Mouse (Mus musculus) lung, embryonic 16.5 days (tissue): ENCODE results near the gene Psmg4. TPM values are rescaled to one million over a fixed set of nuclear protein-coding genes. Genes with fewer than 3 reads are reported as not detected.

Source experiments
- ATAC-seq: fragments of 200-750 bp; cut with Nextera tagmentation; 2 replicates; pipeline ENCODE4 v1.8.0; 2017; ENCODE audit warnings: low read depth, mild to moderate bottlenecking, moderate library complexity
- H3K27ac ChIP-seq: fragments of 300-500 bp; sonication (generic); 2 replicates; pipeline ENCODE4 v1.5.1; 2014; ENCODE audit warnings: mild to moderate bottlenecking, control low read depth, low read length
- H3K27me3 ChIP-seq: fragments of 300-500 bp; sonication (generic); 2 replicates; pipeline ENCODE4 v1.6.1; 2014; ENCODE audit warnings: low read depth, low read length, mixed read lengths; ENCODE audit not compliant: control insufficient read depth, insufficient read depth
- H3K36me3 ChIP-seq: fragments of 300-500 bp; sonication (generic); 2 replicates; pipeline ENCODE4 v1.6.1; 2014; ENCODE audit warnings: low read length; ENCODE audit not compliant: control insufficient read depth, insufficient read depth
- H3K4me1 ChIP-seq: fragments of 300-500 bp; sonication (generic); replicated peaks from 2 replicates; pipeline ENCODE4 v1.6.1; 2014; ENCODE audit warnings: low read length, mixed read lengths; ENCODE audit not compliant: control insufficient read depth, insufficient read depth
- H3K4me2 ChIP-seq: fragments of 300-500 bp; sonication (generic); 2 replicates; pipeline ENCODE4 v1.6.1; 2014; ENCODE audit warnings: low read depth, low read length, control low read depth
- H3K4me3 ChIP-seq: fragments of 300-500 bp; sonication (generic); 2 replicates; pipeline ENCODE4 v1.5.1; 2014; ENCODE audit warnings: mild to moderate bottlenecking, low read length, control low read depth
- H3K9ac ChIP-seq: fragments of 300-500 bp; sonication (generic); 2 replicates; pipeline ENCODE4 v1.6.1; 2014; ENCODE audit warnings: low read length, control low read depth
- H3K9me3 ChIP-seq: fragments of 300-500 bp; sonication (generic); 2 replicates; pipeline ENCODE4 v1.6.1; 2016; ENCODE audit warnings: low read length; ENCODE audit not compliant: control insufficient read depth
- WGBS: fragments of 180-500 bp; shearing (Covaris S2); extraction: QIAGEN DNeasy Blood & Tissue Kit; methylation state at CpG from one replicate; pipeline ENCODE4 v1.1.7; 2014; 5-methylcytosine and 5-hydroxymethylcytosine counted together
- polyA plus RNA-seq: library from polyadenylated mRNA; unstranded; fragments of >200 nt; fragmentation: Nextera tagmentation; extraction: Ambion mirVana; gene quantifications from 2 replicates; pipeline ENCODE4 v1.2.1, GENCODE M21; 2015

Psmg4 gene
- polyA plus RNA-seq, 1 experiment from 2014 or later, result 67.3 TPM

DNA sequence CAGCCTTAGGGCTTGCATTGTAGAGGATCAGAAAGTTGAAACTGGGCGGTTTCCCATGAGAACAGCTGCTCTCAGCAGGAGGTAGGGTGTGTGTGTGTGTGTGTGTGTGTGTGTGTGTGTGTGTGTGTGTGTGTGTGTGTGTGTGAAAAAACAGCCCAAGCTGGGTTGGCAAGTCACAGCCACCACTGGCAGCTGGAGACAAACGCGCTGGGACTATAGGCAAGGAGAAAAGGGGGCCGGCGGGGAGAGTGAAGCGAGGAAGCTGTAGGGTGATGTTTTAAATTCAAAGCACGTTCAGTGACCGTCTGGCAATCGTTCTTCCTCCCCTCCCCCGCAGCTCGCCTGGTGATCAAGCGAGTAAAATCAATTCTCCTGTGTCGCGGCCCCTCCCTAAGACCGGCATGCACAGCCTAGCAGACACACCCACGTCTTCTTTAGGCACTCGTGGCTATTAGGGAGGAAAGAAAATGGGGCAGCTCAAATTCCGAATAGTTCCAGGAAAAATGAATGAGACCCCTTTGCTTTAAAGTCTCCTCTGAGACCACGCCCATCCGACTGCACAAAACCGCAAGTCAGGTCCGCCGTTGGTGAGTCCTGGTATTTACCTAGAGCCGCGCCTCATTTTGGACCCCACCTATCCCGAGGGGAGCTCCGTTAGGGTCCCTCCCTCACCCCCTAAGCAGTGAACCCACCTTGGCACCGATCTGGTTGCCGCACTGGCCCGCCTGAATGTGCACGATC lies 33.1 kb upstream of the Psmg4 start:
- Histone ChIP-seq H3K9me3 (no peaks in the 10 kb centered on the region), H3K27me3 (peaks cover 20% of the 10 kb centered on the region), H3K36me3 (no peaks in the 10 kb centered on the region), H3K9ac (peak overlapping the region; percentile 71), H3K27ac (peak overlapping the region; percentile 49; the same call in 1 of the 2 replicates), H3K4me1 (peaks cover 30% of the 10 kb centered on the region), H3K4me2 (peak overlapping the region; percentile 92), H3K4me3 (peak overlapping the region; percentile 71)
- WGBS, result under 1% methylated on average over 31 of the region's 31 CpGs
- ATAC-seq, result peak; percentile 21; the same call in 1 of the 2 replicates

DNA sequence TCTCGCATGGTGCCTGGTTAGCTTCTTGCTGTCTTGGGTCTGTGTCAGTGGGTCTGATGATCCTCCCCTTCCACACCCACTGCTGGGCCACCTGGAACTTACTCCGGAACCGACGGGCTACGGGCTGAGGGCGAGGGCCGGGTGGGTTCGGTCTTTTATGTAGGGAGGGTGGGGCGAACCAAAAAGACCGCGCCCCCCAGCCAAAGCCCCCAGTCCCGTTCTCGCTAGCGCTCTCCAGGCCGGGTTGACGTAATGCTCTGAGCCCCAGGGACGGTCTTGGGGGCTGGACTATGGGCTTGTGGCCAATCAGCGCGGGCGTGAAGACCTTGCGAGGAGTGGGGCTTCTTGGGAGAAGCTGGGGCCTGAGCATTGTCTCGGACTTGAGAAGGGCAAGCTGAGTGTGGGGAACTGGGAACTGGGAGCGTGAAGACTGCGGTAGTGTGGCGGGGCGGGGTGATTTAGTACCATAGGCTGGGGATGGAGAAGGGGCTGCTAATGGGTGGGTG lies 32.5 kb upstream of the Psmg4 start, which contains the start of gene Tubb2b:
Gene Tubb2b (minus strand): TSS at position 241 of the 506 bp plus-strand sequence.
- Histone ChIP-seq H3K9ac (peak within 1 kb of the TSS; percentile 71), H3K36me3 (no peaks in the 10 kb centered on the region), H3K27me3 (peaks cover 20% of the 10 kb centered on the region), H3K27ac (peak within 1 kb of the TSS; percentile 49; the same call in 1 of the 2 replicates), H3K9me3 (no peaks in the 10 kb centered on the region), H3K4me2 (peak within 1 kb of the TSS; percentile 92), H3K4me3 (peak within 1 kb of the TSS; percentile 71), H3K4me1 (peaks cover 30% of the 10 kb centered on the region)
- under 1% methylated on average over 26 of the region's 26 CpGs for WGBS
- ATAC-seq, result peak; percentile 94

DNA sequence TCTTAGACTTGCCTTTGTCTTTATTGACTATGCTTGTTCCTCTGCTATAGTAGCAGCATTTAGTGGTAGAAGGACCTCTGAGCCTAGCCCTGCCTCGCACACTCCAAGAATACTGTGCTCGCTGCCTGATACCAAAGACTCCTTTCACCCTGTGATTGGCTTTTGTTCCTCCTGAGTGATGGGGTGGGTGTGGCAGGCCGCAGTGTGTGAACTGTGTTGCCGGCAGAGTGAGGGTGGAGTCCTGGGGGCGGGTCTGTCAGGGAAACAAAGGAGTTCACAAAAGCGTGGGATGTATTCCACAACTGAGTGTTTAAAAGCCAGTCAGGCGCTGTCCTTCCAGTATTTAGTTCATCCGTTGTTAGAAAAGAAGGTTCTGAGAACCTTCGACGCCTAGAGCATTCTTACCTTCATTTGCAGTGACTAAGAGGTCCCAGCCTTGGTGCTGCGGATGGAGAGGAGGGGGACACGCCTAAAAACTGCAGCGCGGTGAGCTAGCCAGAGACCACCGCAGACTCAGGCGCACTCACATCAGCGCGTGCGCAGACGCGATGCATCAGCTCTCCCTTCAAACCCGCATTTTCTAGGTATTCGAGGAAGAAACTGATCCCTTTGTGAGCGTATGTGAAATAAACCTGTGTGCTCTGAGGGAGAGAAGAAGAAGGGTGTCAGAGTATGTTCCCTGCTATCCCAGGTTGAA lies 31.6 kb upstream of the Psmg4 start:
- Histone ChIP-seq H3K4me1 (peaks cover 27% of the 10 kb centered on the region), H3K27me3 (peaks cover 20% of the 10 kb centered on the region), H3K27ac (peak overlapping the region; percentile 12; the same call in 1 of the 2 replicates), H3K4me2 (peak overlapping the region; percentile 92), H3K9me3 (no peaks in the 10 kb centered on the region), H3K36me3 (no peaks in the 10 kb centered on the region), H3K4me3 (peak overlapping the region; percentile 71), H3K9ac (peak overlapping the region; percentile 42)
- peak; percentile 58 for ATAC-seq
- under 1% methylated on average over 24 of the region's 24 CpGs for WGBS

DNA sequence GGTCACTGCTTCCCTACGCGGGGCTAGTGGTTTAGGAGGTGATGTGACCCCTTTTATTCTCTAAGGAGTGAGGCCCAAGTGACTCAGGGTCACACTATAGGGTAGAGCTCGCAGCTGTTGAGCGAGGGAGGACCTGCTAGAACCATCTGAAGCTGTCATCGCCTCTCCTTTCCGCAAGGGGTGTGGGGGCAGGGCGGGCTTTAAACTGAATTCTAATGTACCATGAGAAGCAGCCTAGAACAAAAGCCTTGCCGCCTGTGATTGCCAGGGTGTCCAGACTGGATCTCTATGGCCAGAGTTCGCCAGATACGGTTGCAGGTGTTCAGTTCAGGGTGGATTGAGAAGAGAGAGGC lies 31.1 kb upstream of the Psmg4 start:
- H3K4me1 ChIP-seq, result peaks cover 27% of the 10 kb centered on the region
- peak overlapping the region; percentile 92 for H3K4me2 ChIP-seq
- H3K36me3 ChIP-seq, result no peaks in the 10 kb centered on the region
- peak overlapping the region; percentile 12; the same call in 1 of the 2 replicates for H3K27ac ChIP-seq
- H3K4me3 ChIP-seq, result peak overlapping the region; percentile 71
- ATAC-seq, result no peak
- 6% methylated on average over 10 of the region's 10 CpGs for WGBS
- peak overlapping the region; percentile 42 for H3K9ac ChIP-seq
- no peaks in the 10 kb centered on the region for H3K9me3 ChIP-seq
- H3K27me3 ChIP-seq, result peaks cover 20% of the 10 kb centered on the region

DNA sequence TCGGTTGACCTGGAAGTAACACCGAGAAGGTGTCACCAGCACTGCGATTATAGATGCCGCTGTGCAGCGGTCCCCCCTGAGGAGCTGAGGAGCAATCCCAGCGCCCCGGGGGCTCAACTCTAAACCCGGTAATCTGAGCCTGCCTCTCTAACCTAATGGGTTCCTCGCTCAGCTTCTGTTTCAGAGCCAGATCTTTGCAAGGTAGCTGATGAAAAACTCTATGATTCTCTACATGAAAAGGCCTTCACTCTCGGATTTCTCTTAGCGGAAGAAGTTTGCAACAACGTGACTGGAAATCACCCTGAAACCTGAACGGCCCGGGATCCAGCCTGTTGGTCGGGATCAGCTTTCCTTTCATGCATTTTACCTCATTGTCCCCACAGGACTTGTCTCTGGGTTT lies 30.5 kb upstream of the Psmg4 start:
- no peak for ATAC-seq
- Histone ChIP-seq H3K4me1 (peaks cover 27% of the 10 kb centered on the region), H3K9me3 (no peaks in the 10 kb centered on the region), H3K36me3 (no peaks in the 10 kb centered on the region), H3K4me2 (peak overlapping the region; percentile 92), H3K27me3 (peaks cover 20% of the 10 kb centered on the region), H3K9ac (no peak overlapping the region), H3K27ac (no peak overlapping the region), H3K4me3 (peak overlapping the region; percentile 7; the same call in 1 of the 2 replicates)
- 6% methylated on average over 15 of the region's 15 CpGs for WGBS

DNA sequence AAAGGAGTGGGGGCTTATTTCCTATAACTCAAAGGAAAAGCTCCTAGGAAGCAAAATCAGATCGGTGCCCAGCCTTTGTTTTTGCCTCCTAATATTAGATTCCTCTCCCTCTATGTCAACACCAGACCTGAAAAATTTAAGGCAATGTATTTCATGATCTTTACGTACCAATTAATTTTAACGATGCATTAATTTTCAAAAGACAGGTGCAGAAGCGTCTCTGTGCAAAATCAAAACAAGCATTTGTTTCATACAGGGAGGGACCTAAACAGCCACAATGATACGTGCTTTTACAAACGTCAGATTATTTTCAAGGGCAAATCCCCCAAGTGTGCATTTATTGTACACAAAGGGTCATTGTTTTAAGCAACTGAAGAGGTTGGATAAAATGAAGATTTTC lies 29.9 kb upstream of the Psmg4 start:
- H3K4me1 ChIP-seq, result peaks cover 27% of the 10 kb centered on the region
- no peak overlapping the region for H3K4me2 ChIP-seq
- ATAC-seq, result no peak
- H3K9ac ChIP-seq, result no peak overlapping the region
- peaks cover 20% of the 10 kb centered on the region for H3K27me3 ChIP-seq
- no peak overlapping the region for H3K27ac ChIP-seq
- 33% methylated on average over 6 of the region's 6 CpGs for WGBS
- H3K9me3 ChIP-seq, result no peaks in the 10 kb centered on the region
- no peaks in the 10 kb centered on the region for H3K36me3 ChIP-seq
- H3K4me3 ChIP-seq, result no peak overlapping the region

DNA sequence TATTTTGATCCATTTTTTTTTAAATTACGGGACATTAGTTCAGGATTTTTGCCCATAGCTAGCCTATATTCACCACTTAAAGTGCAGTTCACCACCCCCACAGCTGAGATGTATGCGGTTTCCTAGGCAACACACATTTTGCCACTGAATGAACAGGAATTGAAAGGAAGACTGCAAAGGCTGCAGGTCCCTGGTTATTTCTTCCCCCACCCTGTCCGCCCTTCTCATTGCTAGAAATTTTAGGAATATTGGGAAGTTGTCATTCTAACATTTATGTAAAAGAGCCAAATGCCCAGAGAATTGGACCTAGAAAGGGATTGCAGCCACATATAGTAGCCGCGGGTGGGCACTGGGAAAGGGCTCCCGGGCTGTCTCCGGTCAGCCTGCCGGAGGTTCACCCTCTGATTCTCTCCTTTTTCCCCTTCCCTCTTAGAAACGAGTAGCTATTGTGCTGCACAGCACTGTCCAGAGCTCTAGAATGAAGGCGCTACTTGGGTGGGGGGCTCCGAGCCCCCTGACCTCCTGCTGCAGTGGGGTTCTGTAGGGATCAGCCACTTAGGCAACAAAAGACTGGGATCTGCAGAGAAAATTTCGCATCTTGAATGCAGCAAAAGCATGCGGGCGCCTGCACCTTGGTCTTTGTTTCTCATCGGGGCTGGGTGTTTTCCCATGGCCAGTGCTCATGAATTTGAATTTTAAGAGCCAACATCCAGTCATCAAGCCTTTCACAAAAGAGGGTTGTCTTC lies 29.3 kb upstream of the Psmg4 start:
- H3K9ac ChIP-seq, result peak overlapping the region; percentile 24; the same call in 1 of the 2 replicates
- H3K4me1 ChIP-seq, result peaks cover 27% of the 10 kb centered on the region
- 13% methylated on average over 15 of the region's 15 CpGs for WGBS
- H3K27ac ChIP-seq, result no peak overlapping the region
- no peak for ATAC-seq
- no peaks in the 10 kb centered on the region for H3K9me3 ChIP-seq
- H3K4me3 ChIP-seq, result peak overlapping the region; percentile 29
- no peaks in the 10 kb centered on the region for H3K36me3 ChIP-seq
- H3K4me2 ChIP-seq, result peak overlapping the region; percentile 47
- H3K27me3 ChIP-seq, result peaks cover 20% of the 10 kb centered on the region

DNA sequence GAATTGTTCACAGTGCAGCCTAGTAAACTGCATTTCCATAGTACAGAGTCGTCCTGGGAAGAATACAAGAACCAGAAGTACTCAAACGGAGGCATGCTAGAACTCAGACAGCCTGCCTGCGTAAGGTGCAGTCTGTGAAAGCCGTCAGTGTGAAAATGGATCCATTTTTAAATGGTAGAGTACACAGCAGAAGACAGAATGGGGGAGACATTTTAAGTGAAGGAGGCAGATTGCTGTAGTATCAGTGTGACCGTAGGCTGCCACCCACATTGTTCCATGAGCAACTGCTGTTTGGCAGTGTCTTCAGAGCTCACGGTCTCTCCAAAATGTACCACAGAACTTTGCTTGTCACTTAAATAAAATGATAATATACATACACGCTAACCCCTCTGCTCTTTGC lies 28.5 kb upstream of the Psmg4 start:
- no peak overlapping the region for H3K4me2 ChIP-seq
- H3K27me3 ChIP-seq, result peaks cover 20% of the 10 kb centered on the region
- no peaks in the 10 kb centered on the region for H3K36me3 ChIP-seq
- peaks cover 24% of the 10 kb centered on the region for H3K4me1 ChIP-seq
- no peaks in the 10 kb centered on the region for H3K9me3 ChIP-seq
- H3K9ac ChIP-seq, result no peak overlapping the region
- WGBS, result 68% methylated on average over 7 of the region's 7 CpGs
- H3K27ac ChIP-seq, result no peak overlapping the region
- H3K4me3 ChIP-seq, result no peak overlapping the region
- ATAC-seq, result no peak
